In the genomic region with DNA sequence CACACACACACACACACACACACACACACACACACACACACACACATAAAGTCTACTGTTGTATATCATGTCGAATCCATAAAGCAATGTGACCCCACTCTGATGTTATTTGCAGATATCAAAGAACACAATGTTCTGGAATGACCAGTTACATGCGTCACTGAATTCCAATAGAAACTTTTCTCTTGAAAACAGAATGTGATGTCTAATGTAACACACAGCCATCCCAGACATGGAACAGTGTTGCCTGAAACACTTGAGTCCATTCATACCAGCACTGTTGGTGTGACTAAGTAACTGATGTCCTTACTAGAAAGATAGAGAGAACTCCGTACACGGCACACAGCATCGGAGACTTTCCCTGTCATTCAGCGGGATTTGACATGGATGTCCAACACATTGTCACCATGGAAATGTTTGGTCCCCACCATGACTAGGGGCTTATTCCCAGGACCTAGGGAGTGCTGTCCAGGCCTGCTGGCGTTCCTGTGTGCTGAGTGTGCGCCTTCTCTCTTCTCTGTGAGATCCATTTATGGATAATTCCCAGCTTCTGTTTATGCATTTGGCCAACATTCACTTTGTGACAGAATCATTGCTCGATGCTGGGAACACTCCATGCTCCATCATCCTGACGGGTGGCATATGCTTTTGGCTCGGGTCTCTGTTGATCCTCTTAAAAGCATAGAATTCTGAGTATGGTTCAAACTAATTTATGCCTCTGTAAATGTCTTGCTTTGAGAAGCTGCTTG, we compare ENCODE assay signal across 16 mouse cellular contexts.
DNase-seq lines count a peak whose midpoint lies in the region; ATAC-seq lines count a peak whose summit lies in the region.
"Had no signal": no experiment of that assay in that cellular context is flagged by ENCODE, and none has a peak within 500 bp of the region (broad histone marks: within the 10 kb centered on the region; RNA-seq: fewer than 3 reads in every experiment).

No protein-coding gene starts in this region.

- H3K9me3 ChIP-seq in hindbrain, embryonic 13.5 days = no peaks in the 10 kb centered on the region
- H3K9me3 ChIP-seq in hindbrain, embryonic 10.5 days = no peaks in the 10 kb centered on the region
- H3K9me3 ChIP-seq: liver, embryonic 12.5 days had no signal

- H3K4me2 ChIP-seq in hindbrain, embryonic 13.5 days = no peak overlapping the region
- H3K4me2 ChIP-seq: liver, embryonic 12.5 days had no signal

- H3K27me3 ChIP-seq in hindbrain, embryonic 13.5 days = no peaks in the 10 kb centered on the region
- no peaks in the 10 kb centered on the region for H3K27me3 ChIP-seq in hindbrain, embryonic 10.5 days (ENCODE audit: insufficient read depth, poor library complexity, severe bottlenecking)
- H3K27me3 ChIP-seq: liver, embryonic 12.5 days had no signal

- H3K27ac ChIP-seq in hindbrain, embryonic 13.5 days = peak overlapping the region; percentile 42; the same call in 1 of the 2 replicates
- H3K27ac ChIP-seq in hindbrain, embryonic 10.5 days = no peak overlapping the region
- H3K27ac ChIP-seq: liver, embryonic 12.5 days had no signal

- 0 out of 2 replicates have a peak, but pooled peaks have one; percentile 32 for ATAC-seq in hindbrain, embryonic 13.5 days (ENCODE audit: low FRiP score)
- ATAC-seq: CD4-positive, CD25-positive, alpha-beta regulatory T cell, adult 4 months; liver, embryonic 12.5 days; midbrain, embryonic 16.5 days had no signal

- no peak overlapping the region for H3K4me3 ChIP-seq in hindbrain, embryonic 13.5 days
- no peak overlapping the region for H3K4me3 ChIP-seq in hindbrain, embryonic 10.5 days
- H3K4me3 ChIP-seq: erythroblast, embryonic 14.5 days; liver, embryonic 12.5 days had no signal

- no peak for DNase-seq in hindbrain, embryonic 10.5 days (ENCODE audit: low spot score)
- DNase-seq in urinary bladder, postnatal 14 days (ENCODE audit: low spot score) = peak; percentile 4
- no peak for DNase-seq in urinary bladder, postnatal 4 days (ENCODE audit: low spot score in 2 of 2)
- DNase-seq in lung, postnatal 10 days = peak; percentile 31
- DNase-seq in gastrocnemius, adult 8-10 months (ENCODE audit: low spot score in 2 of 2) = no peak
- no peak for DNase-seq in thymus, postnatal 4 days
- no peak for DNase-seq in left cerebral cortex, adult 8-10 months (ENCODE audit: low spot score in 2 of 2)
- DNase-seq: cerebellum, adult 8-10 months; heart, postnatal 4 days; spleen, adult 18-20 months; thymus, postnatal 36 days had no signal

- no peak overlapping the region for H3K9ac ChIP-seq in hindbrain, embryonic 13.5 days
- H3K9ac ChIP-seq: liver, embryonic 12.5 days had no signal

- 66% methylated on average over 11 of the region's 11 CpGs for WGBS in hindbrain, embryonic 13.5 days
- 81% methylated on average over 11 of the region's 11 CpGs for WGBS in hindbrain, embryonic 10.5 days

- H3K36me3 ChIP-seq in hindbrain, embryonic 13.5 days = no peaks in the 10 kb centered on the region
- H3K36me3 ChIP-seq in hindbrain, embryonic 10.5 days = no peaks in the 10 kb centered on the region
- H3K36me3 ChIP-seq: liver, embryonic 12.5 days had no signal

- H3K4me1 ChIP-seq in hindbrain, embryonic 13.5 days (replicated peaks) = peaks cover 18% of the 10 kb centered on the region
- H3K4me1 ChIP-seq in hindbrain, embryonic 10.5 days (replicated peaks) = 0 out of 2 replicates have a peak, but pooled peaks cover 5% of the 10 kb centered on the region
- H3K4me1 ChIP-seq: liver, embryonic 12.5 days had no signal

Comparison
In these comparisons a context has a peak if more than half of its experiments do, and no peak if none do; other contexts are left out.
1. DNase-seq: peak in urinary bladder, postnatal 14 days (single experiment) and lung, postnatal 10 days (single experiment); none in hindbrain, embryonic 10.5 days (single experiment), urinary bladder, postnatal 4 days (0 of 2), gastrocnemius, adult 8-10 months (0 of 2), thymus, postnatal 4 days (single experiment) and left cerebral cortex, adult 8-10 months (0 of 2).